Mouse (Mus musculus) bone marrow macrophage, adult 2 months (primary cell): ENCODE measurements around the gene Cbx5. TPM values are rescaled to one million over a fixed set of nuclear protein-coding genes. Genes with fewer than 3 reads are reported as not detected.
"Not testable (repeated sequence)": the region's sequence is repeated elsewhere in the genome, so short reads cannot be mapped to it uniquely, and the experiment has no call there.

Source experiments
- H3K27ac ChIP-seq: 2 replicates; pipeline ENCODE4 v1.5.1; 2012; ENCODE audit warnings: low read depth, low read length; ENCODE audit not compliant: insufficient read depth
- H3K4me1 ChIP-seq: 2 replicates; pipeline ENCODE4 v1.6.1; 2012; ENCODE audit warnings: low read length; ENCODE audit not compliant: control insufficient read depth, insufficient read depth
- H3K4me3 ChIP-seq: 2 replicates; pipeline ENCODE4 v1.5.1; 2012; ENCODE audit warnings: mild to moderate bottlenecking, low read length, moderate library complexity; ENCODE audit not compliant: insufficient read depth
- CTCF ChIP-seq: IDR thresholded peaks from 2 replicates; pipeline ENCODE4 v1.5.1; 2012; ENCODE audit warnings: low read depth, mild to moderate bottlenecking, low read length, moderate library complexity
- POLR2A ChIP-seq: IDR thresholded peaks from 2 replicates; pipeline ENCODE4 v1.6.1; 2012; ENCODE audit warnings: mild to moderate bottlenecking, low read depth, low read length, borderline replicate concordance
- polyA plus RNA-seq: library from polyadenylated mRNA; stranded (reverse); fragments of >200 nt; gene quantifications from 2 replicates; pipeline ENCODE4 v1.2.4, GENCODE M21; 2012; ENCODE audit not compliant: missing spikeins, insufficient read depth, insufficient read length

Cbx5 gene
- polyA plus RNA-seq, 1 experiment = 33.5 TPM

GRCm38 (mm10) chr15:103252660-103253059 lies 13.0 kb upstream of the Cbx5 start:
- no peak overlapping the region for H3K4me3 ChIP-seq
- H3K27ac ChIP-seq = no peak overlapping the region
- peaks cover 5% of the 10 kb centered on the region for H3K4me1 ChIP-seq
- TF ChIP-seq POLR2A = no peak
- TF ChIP-seq CTCF = no peak

- Histone ChIP-seq H3K4me3 (no peak overlapping the region), H3K27ac (no peak overlapping the region), H3K4me1 (peaks cover 4% of the 10 kb centered on the region; the same call in 1 of the 2 replicates)
- TF ChIP-seq POLR2A (no peak), CTCF (no peak)
Observed at GRCm38 (mm10) chr15:103251595-103251994, 12.0 kb upstream of the Cbx5 start.

- Histone ChIP-seq H3K4me3 (no peak overlapping the region), H3K27ac (no peak overlapping the region), H3K4me1 (peaks cover 2% of the 10 kb centered on the region; the same call in 1 of the 2 replicates)
- TF ChIP-seq POLR2A (no peak), CTCF (peak; percentile 96)
Observed at GRCm38 (mm10) chr15:103250195-103250740, 10.7 kb upstream of the Cbx5 start.

GRCm38 (mm10) chr15:103249511-103249910 lies 9.9 kb upstream of the Cbx5 start:
- H3K4me3 ChIP-seq, H3K4me1 ChIP-seq, H3K27ac ChIP-seq: not testable (repeated sequence)

GRCm38 (mm10) chr15:103248401-103249313 lies 9.0 kb upstream of the Cbx5 start:
- no peak for TF ChIP-seq POLR2A
- TF ChIP-seq CTCF = no peak
- Histone ChIP-seq H3K4me3 (no peak overlapping the region), H3K27ac (no peak overlapping the region), H3K4me1 (no peaks in the 10 kb centered on the region)

- H3K4me1 ChIP-seq = peaks cover 2% of the 10 kb centered on the region
- H3K4me3 ChIP-seq = no peak overlapping the region
- no peak for TF ChIP-seq CTCF
- no peak for TF ChIP-seq POLR2A
- H3K27ac ChIP-seq = no peak overlapping the region
Observed at GRCm38 (mm10) chr15:103247782-103248400, 8.3 kb upstream of the Cbx5 start.

- Histone ChIP-seq H3K4me1 (peaks cover 8% of the 10 kb centered on the region), H3K27ac (no peak overlapping the region)
Observed at GRCm38 (mm10) chr15:103247078-103247781, 7.6 kb upstream of the Cbx5 start.

GRCm38 (mm10) chr15:103245616-103246015 lies 6.0 kb upstream of the Cbx5 start:
- TF ChIP-seq CTCF (no peak), POLR2A (no peak)
- Histone ChIP-seq H3K4me3 (no peak overlapping the region), H3K4me1 (peaks cover 9% of the 10 kb centered on the region), H3K27ac (no peak overlapping the region)

More at GRCm38 (mm10) chr15:103247078-103247781, 7.6 kb upstream of the Cbx5 start:
- H3K4me3 ChIP-seq = no peak overlapping the region
- no peak for TF ChIP-seq CTCF

- TF ChIP-seq CTCF = no peak
- no peak for TF ChIP-seq POLR2A
- Histone ChIP-seq H3K4me3 (peak overlapping the region; percentile 47), H3K27ac (no peak overlapping the region), H3K4me1 (peaks cover 11% of the 10 kb centered on the region)
Observed at GRCm38 (mm10) chr15:103242885-103243284, 3.3 kb upstream of the Cbx5 start.

- Histone ChIP-seq H3K4me1 (peaks cover 13% of the 10 kb centered on the region), H3K27ac (peak overlapping the region; percentile 90), H3K4me3 (peak overlapping the region; percentile 83)
Observed at GRCm38 (mm10) chr15:103241071-103242018, 1.7 kb upstream of the Cbx5 start.
